ENCODE assay signal across 9 mouse cellular contexts in genomic region chr5:102069767-102070413, GRCm38 (mm10). TPM values are rescaled to one million over a fixed set of nuclear protein-coding genes. Genes with fewer than 3 reads are reported as not detected.
DNase-seq lines count a peak whose midpoint lies in the region; ATAC-seq and TF ChIP-seq lines count a peak whose summit lies in the region.
"Had no signal": no experiment of that assay in that cellular context is flagged by ENCODE, and none has a peak within 500 bp of the region (broad histone marks: within the 10 kb centered on the region; RNA-seq: fewer than 3 reads in every experiment).

Gene Wdfy3, minus strand, starts transcription at chr5:102069921.

- WGBS in forebrain, embryonic 16.5 days: under 1% methylated on average over 55 of the region's 62 CpGs
- 2% methylated on average over 60 of the region's 62 CpGs for WGBS in liver, postnatal 0 days (ENCODE audit: insufficient replicate concordance)
- WGBS in neural tube, embryonic 14.5 days: 0% methylated on average over 39 of the region's 62 CpGs

- no peak for TF ChIP-seq EP300 in liver, postnatal 0 days (IDR thresholded peaks at IDR 0.05; ENCODE audit: low read depth)

- H3K36me3 ChIP-seq in forebrain, embryonic 16.5 days (ENCODE audit: control insufficient read depth, insufficient read depth): no peaks in the 10 kb centered on the region
- no peaks in the 10 kb centered on the region for H3K36me3 ChIP-seq in liver, postnatal 0 days (replicated peaks; ENCODE audit: insufficient read depth, low read length)
- H3K36me3 ChIP-seq in neural tube, embryonic 14.5 days (ENCODE audit: control insufficient read depth, insufficient read depth, low read length): no peaks in the 10 kb centered on the region
- H3K36me3 ChIP-seq: G1E had no signal

- peaks cover 28% of the 10 kb centered on the region for H3K4me1 ChIP-seq in forebrain, embryonic 16.5 days (replicated peaks; ENCODE audit: control insufficient read depth, insufficient read depth, low read length)
- H3K4me1 ChIP-seq in liver, postnatal 0 days (ENCODE audit: insufficient read depth): peaks cover 8% of the 10 kb centered on the region
- H3K4me1 ChIP-seq in neural tube, embryonic 14.5 days (ENCODE audit: control insufficient read depth, insufficient read depth, low read length): peaks cover 33% of the 10 kb centered on the region

- peak within 1 kb of the TSS; percentile 74 for H3K4me2 ChIP-seq in forebrain, embryonic 16.5 days (ENCODE audit: low read length)
- H3K4me2 ChIP-seq in liver, postnatal 0 days (ENCODE audit: low read depth, low read length): peak within 1 kb of the TSS; percentile 94
- H3K4me2 ChIP-seq in neural tube, embryonic 14.5 days (ENCODE audit: low read depth, low read length): peak within 1 kb of the TSS; percentile 80

- no peaks in the 10 kb centered on the region for H3K9me3 ChIP-seq in forebrain, embryonic 16.5 days (ENCODE audit: control insufficient read depth, low read length)
- no peaks in the 10 kb centered on the region for H3K9me3 ChIP-seq in liver, postnatal 0 days (ENCODE audit: low read length)
- no peaks in the 10 kb centered on the region for H3K9me3 ChIP-seq in neural tube, embryonic 14.5 days (ENCODE audit: control insufficient read depth, low read length)

- peak; percentile 16; the same call in 1 of the 2 replicates for TF ChIP-seq CTCF in liver, postnatal 0 days (IDR thresholded peaks at IDR 0.05; ENCODE audit: low read depth)

- H3K4me3 ChIP-seq in forebrain, embryonic 16.5 days (replicated peaks; ENCODE audit: low read length): peak within 1 kb of the TSS; percentile 92
- H3K4me3 ChIP-seq in liver, postnatal 0 days (ENCODE audit: low read depth, low read length): peak within 1 kb of the TSS; percentile 96
- H3K4me3 ChIP-seq in neural tube, embryonic 14.5 days (ENCODE audit: low read depth, low read length): peak within 1 kb of the TSS; percentile 88

- no peaks in the 10 kb centered on the region for H3K27me3 ChIP-seq in forebrain, embryonic 16.5 days (replicated peaks; ENCODE audit: control insufficient read depth, insufficient read depth, low read length)
- no peaks in the 10 kb centered on the region for H3K27me3 ChIP-seq in liver, postnatal 0 days (ENCODE audit: insufficient read depth, low read length)
- no peaks in the 10 kb centered on the region for H3K27me3 ChIP-seq in neural tube, embryonic 14.5 days (ENCODE audit: control insufficient read depth, insufficient read depth, low read length)

- peak within 1 kb of the TSS; percentile 99 for H3K9ac ChIP-seq in forebrain, embryonic 16.5 days (replicated peaks; ENCODE audit: low read depth, low read length)
- H3K9ac ChIP-seq in liver, postnatal 0 days (replicated peaks): peak within 1 kb of the TSS; percentile 97
- H3K9ac ChIP-seq in neural tube, embryonic 14.5 days (replicated peaks; ENCODE audit: low read depth, low read length): peak within 1 kb of the TSS; percentile 86

- peak within 1 kb of the TSS; percentile 97 for H3K27ac ChIP-seq in forebrain, embryonic 16.5 days (ENCODE audit: low read length)
- peak within 1 kb of the TSS; percentile 96 for H3K27ac ChIP-seq in liver, postnatal 0 days (ENCODE audit: low read depth)
- H3K27ac ChIP-seq in neural tube, embryonic 14.5 days (ENCODE audit: low read depth, low read length): peak within 1 kb of the TSS; percentile 98

- peak; percentile 70 for DNase-seq in ES-CJ7 (ENCODE audit: low read depth, low spot score)
- DNase-seq in cerebellum, adult 18-20 months: peak; percentile 90 to 95
- DNase-seq in heart, postnatal 14 days: peak; percentile 90
- peak; percentile 88 to 92 for DNase-seq in layer of hippocampus, adult 18-20 months (ENCODE audit: low spot score in 2 of 2)
- peak; percentile 88 for DNase-seq in liver, postnatal 0 days
- DNase-seq in telencephalon, adult 2 months (ENCODE audit: low read depth, low spot score): peak; percentile 73

- ATAC-seq in forebrain, embryonic 16.5 days: peak; percentile 91
- peak; percentile 91 for ATAC-seq in liver, postnatal 0 days
- peak; percentile 92 for ATAC-seq in neural tube, embryonic 14.5 days (ENCODE audit: low read depth)

- intact Hi-C loops in heart, postnatal 14 days (cut with DNase I): loop anchor here (5.0 to 10.0 kb wide), 2 partner anchors 73 to 135 kb away; no protein-coding TSS in a partner anchor

RNA-seq across cellular contexts. Expression of gene Wdfy3, which starts in this region (rescaled TPM):
- polyA plus RNA-seq in forebrain, embryonic 16.5 days (2015; fragmentation: Nextera tagmentation; extraction: Ambion mirVana): 28.0 TPM in 2 replicates
- total RNA-seq in heart, postnatal 14 days (2021): 10 to 100 TPM; 39.4 TPM
- 100 to 1,000 TPM; 118 to 120 TPM for total RNA-seq in layer of hippocampus, adult 18-20 months (2021)
- polyA plus RNA-seq in liver, postnatal 0 days (2015; fragmentation: Nextera tagmentation; extraction: Ambion mirVana): 4.4 and 5.0 TPM in 2 replicates
- polyA plus RNA-seq in neural tube, embryonic 14.5 days (2014; fragmentation: Nextera tagmentation; extraction: Ambion mirVana): 34.9 and 37.3 TPM in 2 replicates
- polyA plus RNA-seq: G1E had no signal

Comparison
In these comparisons a context has a peak if more than half of its experiments do, and no peak if none do; other contexts are left out.
1. Peak in every context shown above with its lines: DNase-seq, ATAC-seq, H3K4me3 ChIP-seq and H3K27ac ChIP-seq.